Comparison of ENCODE assay signal across 8 mouse cellular contexts in the genomic region with DNA sequence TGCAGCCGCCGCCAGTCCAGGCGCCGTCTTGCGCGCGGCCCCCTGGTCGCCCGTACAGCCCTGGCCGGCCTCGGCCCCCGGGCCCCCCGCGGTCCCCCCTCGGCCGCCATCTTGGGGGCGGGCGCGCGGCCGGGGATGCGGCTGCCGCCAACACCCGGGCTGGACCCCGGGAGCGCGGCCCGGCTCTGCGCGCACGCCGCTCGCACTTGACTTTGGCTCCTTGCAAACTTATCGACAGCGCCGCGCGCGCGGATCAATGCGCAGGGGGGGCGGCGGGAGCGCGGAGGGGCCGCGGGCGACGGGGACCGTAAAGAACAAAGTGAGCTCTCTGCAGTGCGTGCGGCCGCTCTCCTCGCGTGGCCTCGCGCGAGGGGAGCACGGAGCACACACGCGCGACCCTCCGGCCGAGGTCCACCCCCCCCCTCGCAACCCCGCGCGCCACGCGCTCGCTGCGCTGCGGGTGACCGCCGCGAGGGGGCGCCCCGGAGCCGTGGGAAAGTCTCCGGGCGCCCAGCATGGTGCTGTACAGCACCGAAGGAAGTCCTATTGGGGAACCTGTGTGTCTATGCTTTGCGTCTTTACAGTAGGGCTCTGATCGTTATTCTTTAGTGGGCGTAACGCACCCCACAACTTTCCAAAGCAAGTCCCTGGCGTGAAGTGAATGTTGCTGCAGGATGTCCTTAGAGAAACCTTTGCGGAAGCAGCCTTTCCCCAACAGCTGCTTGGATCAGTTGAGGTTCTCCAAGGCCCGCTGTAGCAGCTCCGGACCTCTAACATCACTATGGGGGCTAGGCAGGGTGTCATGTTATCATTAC. TPM values are rescaled to one million over a fixed set of nuclear protein-coding genes. Genes with fewer than 3 reads are reported as not detected.
DNase-seq lines count a peak whose midpoint lies in the region; ATAC-seq and TF ChIP-seq lines count a peak whose summit lies in the region.

A gene (minus strand): TSS at position 86 of the 815 bp plus-strand sequence.

- no peaks in the 10 kb centered on the region for H3K9me3 ChIP-seq in ES-Bruce4 (replicated peaks; ENCODE audit: control insufficient read depth, insufficient read depth, low read length, poor library complexity, severe bottlenecking)
- H3K9me3 ChIP-seq in forebrain, embryonic 16.5 days (ENCODE audit: control insufficient read depth, low read length), result no peaks in the 10 kb centered on the region
- H3K9me3 ChIP-seq in neural tube, embryonic 14.5 days (ENCODE audit: control insufficient read depth, low read length), result no peaks in the 10 kb centered on the region

- peak; percentile 82 for DNase-seq in cerebellum, adult 11-12 months
- DNase-seq in heart, postnatal 25 days (ENCODE audit: low spot score), result peak; percentile 50
- DNase-seq in layer of hippocampus, adult 2 months (ENCODE audit: low spot score in 2 of 2), result peak in 1 of 2 experiments; percentile 48
- peak; percentile 63 to 66 for DNase-seq in lung, adult 18-20 months
- DNase-seq in testis, postnatal 10 days (ENCODE audit: low spot score), result peak; percentile 87

- peak within 1 kb of the TSS; percentile 75 for H3K4me3 ChIP-seq in ES-Bruce4 (ENCODE audit: low read depth, low read length)
- peak within 1 kb of the TSS; percentile 76 for H3K4me3 ChIP-seq in forebrain, embryonic 16.5 days (replicated peaks; ENCODE audit: low read length)
- H3K4me3 ChIP-seq in layer of hippocampus, adult 2 months, result peak within 1 kb of the TSS; percentile 62
- peak within 1 kb of the TSS; percentile 70 for H3K4me3 ChIP-seq in neural tube, embryonic 14.5 days (ENCODE audit: low read depth, low read length)

- WGBS in forebrain, embryonic 16.5 days, result under 1% methylated on average over 79 of the region's 90 CpGs
- under 1% methylated on average over 75 of the region's 90 CpGs for WGBS in neural tube, embryonic 14.5 days

- peak; percentile 41 for TF ChIP-seq CTCF in ES-Bruce4 (IDR thresholded peaks at IDR 0.05; ENCODE audit: low read depth, low read length)
- TF ChIP-seq CTCF in layer of hippocampus, adult 2 months (conservative IDR thresholded peaks at IDR 0.05), result peak; percentile 97

- intact Hi-C loops in heart, postnatal 25 days (cut with DNase I), result loop anchor here (5.0 kb wide), 1 partner anchor 37 kb away; no protein-coding TSS in a partner anchor

- no peaks in the 10 kb centered on the region for H3K4me1 ChIP-seq in ES-Bruce4 (ENCODE audit: control insufficient read depth, insufficient read depth, low read length)
- H3K4me1 ChIP-seq in forebrain, embryonic 16.5 days (replicated peaks; ENCODE audit: control insufficient read depth, insufficient read depth, low read length), result peaks cover 60% of the 10 kb centered on the region
- H3K4me1 ChIP-seq in neural tube, embryonic 14.5 days (ENCODE audit: control insufficient read depth, insufficient read depth, low read length), result peaks cover 34% of the 10 kb centered on the region; the same call in 1 of the 2 replicates

- no peaks in the 10 kb centered on the region for H3K36me3 ChIP-seq in ES-Bruce4 (ENCODE audit: control insufficient read depth, insufficient read depth, low read length, poor library complexity, severe bottlenecking)
- no peaks in the 10 kb centered on the region for H3K36me3 ChIP-seq in forebrain, embryonic 16.5 days (ENCODE audit: control insufficient read depth, insufficient read depth)
- no peaks in the 10 kb centered on the region for H3K36me3 ChIP-seq in neural tube, embryonic 14.5 days (ENCODE audit: control insufficient read depth, insufficient read depth, low read length)

- peak within 1 kb of the TSS; percentile 75 for H3K4me2 ChIP-seq in forebrain, embryonic 16.5 days (ENCODE audit: low read length)
- H3K4me2 ChIP-seq in neural tube, embryonic 14.5 days (ENCODE audit: low read depth, low read length), result peak within 1 kb of the TSS; percentile 80

- no peak for TF ChIP-seq EP300 in ES-Bruce4 (IDR thresholded peaks at IDR 0.05; ENCODE audit: insufficient read depth, low read depth, low read length)

- no peak within 1 kb of the TSS for H3K27ac ChIP-seq in ES-Bruce4 (ENCODE audit: insufficient read depth, low read length)
- peak within 1 kb of the TSS; percentile 94 for H3K27ac ChIP-seq in forebrain, embryonic 16.5 days (ENCODE audit: low read length)
- peak within 1 kb of the TSS; percentile 53 for H3K27ac ChIP-seq in layer of hippocampus, adult 2 months
- H3K27ac ChIP-seq in neural tube, embryonic 14.5 days (ENCODE audit: low read depth, low read length), result peak within 1 kb of the TSS; percentile 94

- no peak for TF ChIP-seq POLR2A in ES-Bruce4 (IDR thresholded peaks at IDR 0.05; ENCODE audit: insufficient read depth, low read length)

- ATAC-seq in forebrain, embryonic 16.5 days, result peak; percentile 77
- ATAC-seq in neural tube, embryonic 14.5 days (ENCODE audit: low read depth), result peak; percentile 67

- H3K27me3 ChIP-seq in ES-Bruce4 (ENCODE audit: control insufficient read depth, insufficient read depth, low read length, poor library complexity, severe bottlenecking), result no peaks in the 10 kb centered on the region
- no peaks in the 10 kb centered on the region for H3K27me3 ChIP-seq in forebrain, embryonic 16.5 days (replicated peaks; ENCODE audit: control insufficient read depth, insufficient read depth, low read length)
- 0 out of 2 replicates have a peak, but pooled peaks cover 2% of the 10 kb centered on the region for H3K27me3 ChIP-seq in neural tube, embryonic 14.5 days (ENCODE audit: control insufficient read depth, insufficient read depth, low read length)

- peak within 1 kb of the TSS; percentile 77 for H3K9ac ChIP-seq in ES-Bruce4 (ENCODE audit: low read depth, poor library complexity, severe bottlenecking)
- H3K9ac ChIP-seq in forebrain, embryonic 16.5 days (replicated peaks; ENCODE audit: low read depth, low read length), result peak within 1 kb of the TSS; percentile 83
- peak within 1 kb of the TSS; percentile 74 for H3K9ac ChIP-seq in neural tube, embryonic 14.5 days (replicated peaks; ENCODE audit: low read depth, low read length)

RNA-seq across cellular contexts. Expression of the gene that starts here (rescaled TPM):
- 2.9 and 3.6 TPM in 2 replicates for polyA plus RNA-seq in ES-Bruce4 (2011; ENCODE audit: insufficient read depth, insufficient read length, low read depth, missing spikeins)
- 32.0 and 36.2 TPM in 2 replicates for polyA plus RNA-seq in forebrain, embryonic 16.5 days (2015; fragmentation: Nextera tagmentation; extraction: Ambion mirVana)
- total RNA-seq in heart, postnatal 25 days (2021), result 10 to 100 TPM; 23.7 to 29.0 TPM
- 10 to 100 TPM; 30.0 to 30.9 TPM for total RNA-seq in layer of hippocampus, adult 2 months (2021)
- 25.6 and 31.3 TPM in 2 replicates for polyA plus RNA-seq in neural tube, embryonic 14.5 days (2014; fragmentation: Nextera tagmentation; extraction: Ambion mirVana)
